Mouse (Mus musculus): ENCODE results near the gene Cmas. TPM values are rescaled to one million over a fixed set of nuclear protein-coding genes. Genes with fewer than 3 reads are reported as not detected.

Gene Cmas
- total RNA-seq, 4 experiments from 2014 or later: 31.2 to 34.2 (median 32.8) TPM

Other genes starting within 250 kb of the Cmas start
- 100 to 1,000 TPM; 332 to 451 (median 374) TPM for gene Ldhb, start 248.7 kb upstream of the Cmas start, total RNA-seq (2022)
- gene Kcnj8, start 185.1 kb upstream of the Cmas start, total RNA-seq (2022): 1 to 10 TPM; 2.9 to 9.0 (median 6.3) TPM
- 100 to 1,000 TPM; 124 to 153 (median 134) TPM for gene Abcc9, start 54.4 kb upstream of the Cmas start, total RNA-seq (2022)
- gene Sult6b2, start 47.8 kb downstream of the Cmas start, total RNA-seq (2022): not detected
- under 1 TPM; 0.08 to 0.19 (median 0.13) TPM for gene St8sia1, start 207.8 kb downstream of the Cmas start, total RNA-seq (2022)